Mouse (Mus musculus): ENCODE results near the gene Ggt1.
A peak's percentile ranks its signal among the peaks of the same experiment; 100 is the strongest.

Gene Ggt1

GRCm38 (mm10) chr10:75634610-75635009 lies 73.2 kb downstream of the Ggt1 start:
- no peak for DNase-seq

- no peak for DNase-seq
Observed at GRCm38 (mm10) chr10:75635019-75635692, 73.8 kb downstream of the Ggt1 start.

DNA sequence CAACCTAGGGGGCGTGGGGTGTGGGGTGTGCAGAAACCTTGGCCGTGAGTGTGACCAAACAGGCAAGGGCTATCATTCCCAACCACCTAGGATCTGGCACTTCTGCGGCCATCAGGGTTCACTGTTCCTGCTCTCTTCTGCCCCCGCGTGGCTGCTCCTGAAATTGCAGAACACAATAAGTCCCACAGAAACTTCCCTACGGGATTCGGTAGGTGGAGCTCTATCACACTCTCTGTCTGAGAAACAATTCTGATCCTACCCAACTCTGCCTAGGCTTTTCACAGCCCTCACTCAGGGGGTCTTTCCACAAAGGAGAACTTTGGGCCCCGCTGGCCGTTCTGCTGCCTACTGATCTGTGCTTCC lies 74.3 kb downstream of the Ggt1 start:
- DNase-seq: peak; percentile 50 to 53

Data from thymus, adult 18-20 months (tissue).